Mouse (Mus musculus): ENCODE results near the gene Gnb1. TPM values are rescaled to one million over a fixed set of nuclear protein-coding genes. Genes with fewer than 3 reads are reported as not detected.

Gnb1 gene
- polyA plus RNA-seq, 3 experiments from 2014 or later = 86.6 to 332 (median 86.7) TPM

- no peak for ATAC-seq
Observed at GRCm38 (mm10) chr4:155487746-155488145, 3.4 kb upstream of the Gnb1 start.

- ATAC-seq = no peak
Observed at GRCm38 (mm10) chr4:155488232-155489025, 2.7 kb upstream of the Gnb1 start.

GRCm38 (mm10) chr4:155489101-155489970, 1.8 kb upstream of the Gnb1 start:
- ATAC-seq = no peak

GRCm38 (mm10) chr4:155490456-155490855, 705 bp upstream of the Gnb1 start:
- no peak for ATAC-seq

- ATAC-seq = peak; percentile 9
Observed at GRCm38 (mm10) chr4:155491529-155492130, 469 bp downstream of the Gnb1 start.

GRCm38 (mm10) chr4:155492131-155492633, 1.0 kb downstream of the Gnb1 start:
- ATAC-seq = peak; percentile 56

- no peak for ATAC-seq
Observed at GRCm38 (mm10) chr4:155494891-155495290, 3.7 kb downstream of the Gnb1 start.

- no peak for ATAC-seq
Observed at GRCm38 (mm10) chr4:155497963-155498362, 6.8 kb downstream of the Gnb1 start.

GRCm38 (mm10) chr4:155501126-155501525, 10.0 kb downstream of the Gnb1 start:
- ATAC-seq = no peak

- ATAC-seq = no peak
Observed at GRCm38 (mm10) chr4:155505067-155505466, 13.9 kb downstream of the Gnb1 start.

GRCm38 (mm10) chr4:155505671-155506295, 14.6 kb downstream of the Gnb1 start:
- no peak for ATAC-seq

- no peak for ATAC-seq
Observed at GRCm38 (mm10) chr4:155508614-155509013, 17.5 kb downstream of the Gnb1 start.

GRCm38 (mm10) chr4:155510981-155511380, 19.8 kb downstream of the Gnb1 start:
- no peak for ATAC-seq

- no peak for ATAC-seq
Observed at GRCm38 (mm10) chr4:155514810-155515209, 23.6 kb downstream of the Gnb1 start.

GRCm38 (mm10) chr4:155517948-155518517, 26.9 kb downstream of the Gnb1 start:
- ATAC-seq = no peak

- no peak for ATAC-seq
Observed at GRCm38 (mm10) chr4:155522327-155522726, 31.2 kb downstream of the Gnb1 start.

- no peak for ATAC-seq
Observed at GRCm38 (mm10) chr4:155525751-155526150, 34.6 kb downstream of the Gnb1 start.

GRCm38 (mm10) chr4:155529294-155529693, 38.1 kb downstream of the Gnb1 start:
- ATAC-seq = no peak

GRCm38 (mm10) chr4:155549993-155550392, 58.8 kb downstream of the Gnb1 start:
- no peak for ATAC-seq

- ATAC-seq = no peak
Observed at GRCm38 (mm10) chr4:155550446-155550845, 59.3 kb downstream of the Gnb1 start.

GRCm38 (mm10) chr4:155551073-155551472, 59.9 kb downstream of the Gnb1 start:
- no peak for ATAC-seq

- ATAC-seq = no peak
Observed at GRCm38 (mm10) chr4:155552917-155553532, 61.9 kb downstream of the Gnb1 start.

Data from inflammation-experienced regulatory T-cells, adult 6 months (primary cell).